Mouse (Mus musculus): ENCODE data around the gene Ppfia3. TPM values are rescaled to one million over a fixed set of nuclear protein-coding genes. Genes with fewer than 3 reads are reported as not detected.

The Ppfia3 gene
- 8.5 and 10.1 TPM in 2 replicates for polyA plus RNA-seq (2015; fragmentation: Nextera tagmentation; extraction: Ambion mirVana)

DNA sequence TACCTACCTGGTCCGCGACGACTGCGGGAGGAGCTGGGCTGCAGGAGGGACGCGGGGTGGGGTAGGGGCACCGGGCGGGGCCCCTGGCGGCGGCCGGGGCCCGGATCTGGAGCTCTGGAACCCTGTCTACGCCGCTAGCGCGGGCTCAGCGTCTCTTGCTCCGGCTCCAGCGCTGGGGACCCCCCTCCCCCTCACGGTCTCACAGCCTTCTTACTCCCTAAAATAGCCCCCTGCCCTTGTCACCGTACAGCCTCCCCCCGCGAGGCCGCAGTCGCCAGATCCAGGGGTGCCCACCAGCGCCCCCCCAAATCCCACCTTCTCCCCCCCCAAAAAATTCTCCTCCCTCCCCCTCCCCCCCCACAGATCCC is at the start of gene Ppfia3:
Gene Ppfia3 (minus strand): TSS at position 368 of the 368 bp plus-strand sequence.
- H3K4me2 ChIP-seq (replicated peaks): peak within 1 kb of the TSS; percentile 98
- H3K9ac ChIP-seq: peak within 1 kb of the TSS; percentile 52
- ATAC-seq (ENCODE audit: insufficient number of reproducible peaks, low FRiP score, low TSS enrichment, low read depth): 0 out of 2 replicates have a peak, but pooled peaks have one; percentile 4
- no peaks in the 10 kb centered on the region for H3K36me3 ChIP-seq
- H3K9me3 ChIP-seq (replicated peaks): no peaks in the 10 kb centered on the region
- H3K27me3 ChIP-seq: peaks cover 52% of the 10 kb centered on the region
- peak within 1 kb of the TSS; percentile 70 for H3K4me3 ChIP-seq (replicated peaks)
- 2% methylated on average over 22 of the region's 26 CpGs for WGBS
- H3K27ac ChIP-seq (replicated peaks): peak within 1 kb of the TSS; percentile 78
- H3K4me1 ChIP-seq: peaks cover 49% of the 10 kb centered on the region

DNA sequence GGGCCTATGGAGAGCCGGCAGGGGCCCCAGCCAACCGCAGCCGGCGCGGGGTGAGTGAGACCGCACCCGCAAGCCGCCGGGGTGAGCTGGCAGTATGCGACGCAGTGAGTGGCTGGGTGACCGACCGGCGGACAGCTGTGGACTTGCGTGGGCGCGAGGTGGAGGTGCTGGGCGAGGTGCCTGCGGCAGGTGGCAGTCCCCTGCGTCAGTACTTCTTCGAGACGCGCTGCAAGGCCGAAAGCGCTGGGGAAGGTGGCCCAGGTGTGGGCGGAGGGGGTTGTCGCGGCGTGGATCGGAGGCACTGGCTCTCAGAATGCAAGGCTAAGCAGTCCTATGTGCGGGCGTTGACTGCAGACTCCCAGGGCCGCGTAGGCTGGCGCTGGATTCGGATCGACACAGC is 48.8 kb upstream of the Ppfia3 start:
- Histone ChIP-seq H3K36me3 (no peaks in the 10 kb centered on the region), H3K9me3 (replicated peaks) (no peaks in the 10 kb centered on the region), H3K4me3 (replicated peaks) (peak overlapping the region; percentile 10), H3K27ac (replicated peaks) (no peak overlapping the region; the same call in 1 of the 2 replicates), H3K4me1 (peaks cover 55% of the 10 kb centered on the region), H3K4me2 (replicated peaks) (peak overlapping the region; percentile 29), H3K9ac (no peak overlapping the region), H3K27me3 (peaks cover 61% of the 10 kb centered on the region)
- 20% methylated on average over 37 of the region's 37 CpGs for WGBS
- ATAC-seq (ENCODE audit: insufficient number of reproducible peaks, low FRiP score, low TSS enrichment, low read depth): no peak

DNA sequence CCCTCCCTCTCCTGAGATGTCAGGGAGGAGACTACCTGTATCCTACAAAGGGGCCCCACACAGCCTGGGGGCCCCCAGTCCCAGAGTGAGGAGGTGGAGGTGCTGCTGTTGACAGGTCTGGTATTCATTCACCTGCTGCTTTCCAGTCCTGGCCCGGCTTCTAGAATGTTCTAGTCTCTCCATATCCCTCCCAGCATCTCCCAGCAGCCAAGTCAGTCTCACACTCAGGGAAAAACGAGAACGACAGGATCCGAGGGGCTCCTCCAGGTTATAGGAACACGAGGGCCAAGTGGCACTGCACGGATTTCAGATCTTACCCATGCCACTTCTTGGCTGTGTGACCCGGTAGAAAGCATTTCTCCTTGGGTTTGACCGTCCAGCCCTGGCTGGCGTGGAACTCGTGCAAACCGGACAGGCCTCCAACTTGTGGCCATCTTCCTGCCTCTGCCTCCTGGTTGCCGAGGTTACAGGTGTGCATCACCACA is 48.0 kb upstream of the Ppfia3 start:
- Histone ChIP-seq H3K27me3 (peaks cover 67% of the 10 kb centered on the region), H3K27ac (replicated peaks) (no peak overlapping the region), H3K4me3 (replicated peaks) (no peak overlapping the region), H3K9ac (no peak overlapping the region), H3K4me1 (peaks cover 46% of the 10 kb centered on the region), H3K36me3 (no peaks in the 10 kb centered on the region), H3K4me2 (replicated peaks) (peak overlapping the region; percentile 92; the same call in 1 of the 2 replicates), H3K9me3 (replicated peaks) (no peaks in the 10 kb centered on the region)
- 35% methylated on average over 12 of the region's 12 CpGs for WGBS
- ATAC-seq (ENCODE audit: insufficient number of reproducible peaks, low FRiP score, low TSS enrichment, low read depth): no peak

DNA sequence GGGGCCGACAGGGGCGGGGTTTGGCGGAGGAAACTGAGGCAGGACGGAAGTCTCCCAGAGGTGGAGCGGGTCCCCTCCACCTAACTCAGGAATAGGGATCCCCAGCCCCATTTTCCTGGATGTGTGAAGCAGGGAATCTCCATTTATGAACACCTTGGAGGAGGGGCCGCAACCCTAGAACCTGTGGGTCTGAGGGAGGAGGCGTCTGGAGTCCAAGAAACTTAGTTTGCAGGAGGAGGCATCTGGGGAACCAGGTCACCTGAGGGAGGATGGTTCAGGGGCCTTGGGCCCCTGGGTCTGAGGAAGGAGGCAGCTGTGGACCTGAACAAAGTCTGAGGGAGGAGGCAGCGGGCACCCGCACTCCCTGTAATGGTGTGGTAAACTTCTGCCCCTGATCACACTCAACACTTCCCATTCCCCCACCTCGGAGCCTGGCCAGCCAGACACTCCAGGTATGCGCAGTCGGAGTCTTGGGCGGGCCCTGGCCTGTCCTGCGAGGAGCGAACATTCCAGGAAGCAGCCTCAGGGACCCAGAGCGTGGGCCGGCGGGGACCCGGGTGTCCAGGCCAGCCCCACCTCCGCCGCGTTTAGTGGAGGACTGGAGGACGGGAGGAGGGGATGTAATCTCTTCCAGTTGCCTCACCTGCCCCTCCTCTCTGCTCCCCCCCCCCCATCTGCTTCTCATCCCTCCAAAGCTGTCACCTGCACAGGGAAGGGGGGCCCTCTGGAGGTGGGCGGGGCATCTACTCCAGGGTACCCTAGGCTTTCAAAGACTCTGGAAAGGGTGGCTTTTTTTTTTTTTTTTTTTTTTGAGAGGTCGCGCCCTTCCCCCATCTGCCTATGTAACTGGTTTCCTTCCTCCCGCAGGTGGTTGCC is 47.3 kb upstream of the Ppfia3 start:
- H3K36me3 ChIP-seq: no peaks in the 10 kb centered on the region
- peaks cover 45% of the 10 kb centered on the region for H3K4me1 ChIP-seq
- peak; percentile 65 for ATAC-seq (ENCODE audit: insufficient number of reproducible peaks, low FRiP score, low TSS enrichment, low read depth)
- H3K9me3 ChIP-seq (replicated peaks): no peaks in the 10 kb centered on the region
- H3K27me3 ChIP-seq: peaks cover 73% of the 10 kb centered on the region
- peak overlapping the region; percentile 92 for H3K4me2 ChIP-seq (replicated peaks)
- peak overlapping the region; percentile 63 for H3K4me3 ChIP-seq (replicated peaks)
- H3K27ac ChIP-seq (replicated peaks): peak overlapping the region; percentile 77
- H3K9ac ChIP-seq: peak overlapping the region; percentile 60
- 2% methylated on average over 25 of the region's 27 CpGs for WGBS

DNA sequence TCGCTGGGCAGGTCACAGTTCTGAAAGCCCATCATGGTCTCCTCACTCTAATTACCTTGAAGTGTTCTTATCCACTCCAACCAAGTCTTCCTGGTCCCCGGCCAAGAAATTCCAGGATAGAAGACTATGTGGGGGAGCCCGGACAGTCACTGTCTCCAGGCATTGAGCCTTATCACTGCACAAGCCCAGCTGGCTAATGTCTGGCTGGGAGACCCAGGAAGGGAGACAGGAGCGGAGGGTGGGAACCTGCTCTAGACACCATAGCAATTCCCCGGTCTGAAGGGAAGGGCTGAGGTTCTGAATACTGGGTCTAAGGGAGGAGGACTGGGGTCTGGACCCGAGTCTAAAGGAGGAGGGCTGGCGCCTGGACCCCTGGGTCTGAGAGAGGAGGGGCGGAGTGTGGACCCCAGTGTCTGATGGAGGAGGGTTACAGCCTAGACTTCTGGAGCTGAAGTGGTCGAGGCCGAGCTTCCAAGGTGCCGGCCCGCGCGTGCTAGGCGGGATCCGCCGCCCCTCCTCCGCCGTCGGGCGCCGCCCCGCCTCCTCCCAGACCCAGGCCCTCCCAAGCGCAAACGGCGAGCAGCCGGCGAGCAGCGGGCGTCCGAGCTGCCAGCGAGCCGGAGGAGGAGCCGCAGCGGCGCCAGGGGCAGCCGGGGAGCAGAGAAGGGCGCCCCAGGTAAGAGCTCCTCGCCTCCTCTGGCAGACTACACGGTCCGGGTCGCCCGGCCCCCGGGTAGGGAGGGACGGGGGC is 46.5 kb upstream of the Ppfia3 start, which contains the start of gene Ntf5:
Gene Ntf5 (plus strand): TSS at position 583 of the 751 bp plus-strand sequence.
- ATAC-seq (ENCODE audit: insufficient number of reproducible peaks, low FRiP score, low TSS enrichment, low read depth): peak; percentile 23

DNA sequence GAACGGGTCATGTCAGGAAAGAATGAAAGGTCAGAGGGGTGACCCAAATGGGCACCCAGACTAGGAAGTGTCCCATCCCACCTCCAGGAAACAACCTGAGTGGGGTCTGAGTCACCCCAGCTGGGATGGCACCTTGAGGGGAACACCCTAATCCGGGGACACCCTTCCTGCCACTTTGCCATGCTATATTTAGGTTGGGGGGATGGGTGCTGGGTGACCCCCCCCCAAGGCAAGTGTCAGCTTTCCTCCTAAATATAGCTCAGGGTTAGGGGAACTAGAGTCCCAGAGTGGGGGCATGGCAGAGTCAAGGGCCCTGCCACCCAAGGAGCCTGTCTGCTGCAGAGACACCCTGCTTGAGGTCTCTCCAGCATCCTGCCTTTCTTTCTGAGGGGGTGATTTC is 45.6 kb upstream of the Ppfia3 start:
- 80% methylated on average over 2 of the region's 2 CpGs for WGBS
- H3K36me3 ChIP-seq: no peaks in the 10 kb centered on the region
- H3K27ac ChIP-seq (replicated peaks): no peak overlapping the region
- H3K4me2 ChIP-seq (replicated peaks): no peak overlapping the region
- peaks cover 82% of the 10 kb centered on the region for H3K27me3 ChIP-seq
- no peak for ATAC-seq (ENCODE audit: insufficient number of reproducible peaks, low FRiP score, low TSS enrichment, low read depth)
- no peak overlapping the region for H3K4me3 ChIP-seq (replicated peaks)
- H3K9me3 ChIP-seq (replicated peaks): no peaks in the 10 kb centered on the region
- peaks cover 31% of the 10 kb centered on the region for H3K4me1 ChIP-seq
- H3K9ac ChIP-seq: no peak overlapping the region

More for the DNA sequence above, 46.5 kb upstream of the Ppfia3 start, which contains the start of gene Ntf5:
- H3K4me3 ChIP-seq (replicated peaks): peak within 1 kb of the TSS; percentile 63
- peak within 1 kb of the TSS; percentile 92 for H3K4me2 ChIP-seq (replicated peaks)
- H3K4me1 ChIP-seq: peaks cover 40% of the 10 kb centered on the region
- peak within 1 kb of the TSS; percentile 77 for H3K27ac ChIP-seq (replicated peaks)
- peaks cover 77% of the 10 kb centered on the region for H3K27me3 ChIP-seq
- no peaks in the 10 kb centered on the region for H3K9me3 ChIP-seq (replicated peaks)
- peak within 1 kb of the TSS; percentile 60 for H3K9ac ChIP-seq
- H3K36me3 ChIP-seq: no peaks in the 10 kb centered on the region
- 1% methylated on average over 43 of the region's 45 CpGs for whole genome bisulfite sequencing

DNA sequence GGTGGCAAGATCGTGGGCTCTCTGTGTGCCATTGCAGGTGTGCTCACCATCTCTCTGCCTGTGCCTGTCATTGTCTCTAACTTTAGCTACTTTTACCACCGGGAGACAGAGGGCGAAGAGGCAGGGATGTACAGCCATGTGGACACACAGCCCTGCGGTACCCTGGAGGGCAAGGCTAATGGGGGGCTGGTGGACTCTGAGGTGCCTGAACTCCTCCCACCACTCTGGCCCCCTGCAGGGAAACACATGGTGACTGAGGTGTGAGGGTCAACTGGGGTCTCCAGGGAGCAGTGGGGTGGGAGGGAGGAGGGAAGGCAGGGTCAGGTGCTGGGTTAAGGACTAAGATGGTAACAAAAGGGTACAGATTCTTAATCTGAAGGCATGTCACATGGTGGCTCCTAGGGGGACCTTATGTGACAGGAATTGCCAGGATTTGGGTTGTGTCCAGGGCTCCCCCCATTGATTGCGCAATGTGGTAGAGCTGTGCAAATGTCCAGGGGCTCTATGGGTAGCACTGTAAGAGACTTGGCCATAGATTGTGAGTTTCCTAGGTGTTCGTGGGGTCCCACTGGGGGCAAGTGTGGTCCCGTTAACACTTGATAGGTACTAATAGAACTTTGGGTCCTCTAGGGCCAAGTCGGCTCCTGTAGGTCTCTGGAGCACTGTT is 42.8 kb upstream of the Ppfia3 start:
- Histone ChIP-seq H3K4me1 (peaks cover 35% of the 10 kb centered on the region), H3K9me3 (replicated peaks) (no peaks in the 10 kb centered on the region), H3K27me3 (peaks cover 86% of the 10 kb centered on the region), H3K36me3 (no peaks in the 10 kb centered on the region), H3K4me2 (replicated peaks) (no peak overlapping the region), H3K9ac (no peak overlapping the region), H3K27ac (replicated peaks) (no peak overlapping the region), H3K4me3 (replicated peaks) (no peak overlapping the region)
- no peak for ATAC-seq (ENCODE audit: insufficient number of reproducible peaks, low FRiP score, low TSS enrichment, low read depth)
- whole genome bisulfite sequencing: 91% methylated on average over 8 of the region's 8 CpGs

DNA sequence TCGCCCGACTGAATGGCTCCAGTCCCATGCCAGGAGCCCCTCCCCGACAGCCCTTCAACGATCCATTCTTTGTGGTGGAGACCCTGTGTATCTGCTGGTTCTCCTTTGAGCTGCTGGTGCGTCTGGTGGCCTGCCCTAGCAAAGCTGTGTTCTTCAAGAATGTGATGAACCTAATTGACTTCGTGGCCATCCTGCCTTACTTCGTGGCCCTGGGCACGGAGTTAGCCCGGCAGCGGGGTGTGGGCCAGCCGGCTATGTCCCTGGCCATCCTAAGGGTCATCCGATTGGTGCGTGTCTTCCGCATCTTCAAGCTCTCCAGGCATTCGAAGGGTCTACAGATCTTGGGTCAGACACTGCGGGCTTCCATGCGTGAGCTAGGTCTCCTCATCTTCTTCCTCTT is 42.1 kb upstream of the Ppfia3 start:
- Histone ChIP-seq H3K4me2 (replicated peaks) (no peak overlapping the region), H3K27me3 (peaks cover 79% of the 10 kb centered on the region), H3K27ac (replicated peaks) (no peak overlapping the region), H3K4me1 (peaks cover 29% of the 10 kb centered on the region), H3K36me3 (no peaks in the 10 kb centered on the region), H3K9ac (no peak overlapping the region), H3K9me3 (replicated peaks) (no peaks in the 10 kb centered on the region), H3K4me3 (replicated peaks) (no peak overlapping the region)
- 86% methylated on average over 17 of the region's 17 CpGs for WGBS
- no peak for ATAC-seq (ENCODE audit: insufficient number of reproducible peaks, low FRiP score, low TSS enrichment, low read depth)

DNA sequence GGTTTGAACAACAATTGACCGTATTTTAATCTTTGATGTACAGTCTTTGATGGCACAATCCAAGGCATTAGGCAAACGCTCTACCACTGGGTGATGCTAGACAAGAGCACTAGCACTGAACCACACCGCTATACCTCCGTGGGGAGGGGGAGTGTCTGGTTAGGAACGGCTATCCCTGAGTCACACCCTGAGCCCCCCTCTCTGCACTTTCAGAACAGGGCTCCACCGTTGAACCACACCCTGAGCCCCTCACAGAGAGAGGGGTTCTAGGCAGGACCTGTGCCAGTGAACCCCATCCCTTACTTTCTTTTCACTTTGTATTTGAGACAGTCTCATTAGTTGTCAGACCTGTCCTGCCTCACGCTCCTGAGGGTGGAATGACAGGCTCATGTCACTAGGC is 41.5 kb upstream of the Ppfia3 start:
- Histone ChIP-seq H3K4me3 (replicated peaks) (no peak overlapping the region), H3K27me3 (peaks cover 75% of the 10 kb centered on the region), H3K9ac (no peak overlapping the region), H3K27ac (replicated peaks) (no peak overlapping the region), H3K9me3 (replicated peaks) (no peaks in the 10 kb centered on the region), H3K36me3 (no peaks in the 10 kb centered on the region), H3K4me1 (peaks cover 23% of the 10 kb centered on the region), H3K4me2 (replicated peaks) (no peak overlapping the region)
- ATAC-seq (ENCODE audit: insufficient number of reproducible peaks, low FRiP score, low TSS enrichment, low read depth): no peak
- WGBS: 64% methylated on average over 7 of the region's 7 CpGs

DNA sequence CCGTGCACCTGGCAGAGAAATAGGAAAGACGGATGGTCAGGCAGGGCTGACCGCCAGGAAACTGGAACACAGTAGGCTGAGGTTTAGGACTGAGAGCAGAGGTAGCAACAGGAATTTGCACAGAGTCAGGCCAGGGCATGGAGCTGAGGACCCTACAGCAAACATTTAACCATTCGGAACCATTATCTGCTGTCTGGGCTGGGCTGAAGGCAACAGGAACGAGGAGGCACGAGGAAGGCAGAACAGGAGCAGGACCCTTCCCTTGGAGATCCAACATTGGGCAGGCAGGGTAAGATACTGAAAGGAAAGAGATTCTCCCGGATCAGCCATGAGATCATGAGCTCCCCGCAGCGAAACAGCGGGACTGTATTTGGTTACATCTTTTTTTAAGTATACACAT is 41.0 kb upstream of the Ppfia3 start:
- Histone ChIP-seq H3K9me3 (replicated peaks) (no peaks in the 10 kb centered on the region), H3K27me3 (peaks cover 71% of the 10 kb centered on the region), H3K4me3 (replicated peaks) (no peak overlapping the region), H3K4me2 (replicated peaks) (no peak overlapping the region), H3K36me3 (no peaks in the 10 kb centered on the region), H3K9ac (no peak overlapping the region), H3K27ac (replicated peaks) (no peak overlapping the region), H3K4me1 (peaks cover 20% of the 10 kb centered on the region)
- ATAC-seq (ENCODE audit: insufficient number of reproducible peaks, low FRiP score, low TSS enrichment, low read depth): no peak
- 78% methylated on average over 10 of the region's 10 CpGs for WGBS
